Mouse (Mus musculus): ENCODE data around the gene Ganc.

GRCm38 (mm10) chr2:120502605-120502990 lies 98.9 kb downstream of the Ganc start:
- no peak for TF ChIP-seq POLR2A (IDR thresholded peaks at IDR 0.05; ENCODE audit: borderline replicate concordance, extremely low read depth, low read depth, low read length)
- no peak for TF ChIP-seq CTCF (IDR thresholded peaks at IDR 0.05; ENCODE audit: insufficient read depth, low read length)
